Mouse (Mus musculus) effector memory CD4-positive, alpha-beta T cell, adult 5 months (primary cell): ENCODE data around the gene Pqlc2. TPM values are rescaled to one million over a fixed set of nuclear protein-coding genes. Genes with fewer than 3 reads are reported as not detected.

Experiments
- polyA plus RNA-seq: library from polyadenylated mRNA; unstranded; fragments of 100-300 nt; shearing (Covaris generic); gene quantifications from one replicate; pipeline ENCODE4 v1.2.1, GENCODE M21; 2017

The Pqlc2 gene
- 6.7 TPM for polyA plus RNA-seq

GRCm38 (mm10) chr4:139310171-139310898 is at the start of gene Pqlc2, which contains the start of gene Akr7a5:
Gene Pqlc2, minus strand, starts transcription at chr4:139310708.
Gene Akr7a5, plus strand, starts transcription at chr4:139310744.

GRCm38 (mm10) chr4:139351931-139352711 is 41.6 kb upstream of the Pqlc2 start, which contains the start of the genes Mrto4, Emc1 and Ubr4:
Gene Mrto4, minus strand, starts transcription at chr4:139352576.
Gene Emc1, plus strand, starts transcription at chr4:139352587.
Gene Ubr4, plus strand, starts transcription at chr4:139352609.

Other genes with a start within 250 kb of the Pqlc2 start
- not detected for gene Htr6, start 235.1 kb downstream of the Pqlc2 start, polyA plus RNA-seq
- not detected for gene Nbl1, start 217.7 kb downstream of the Pqlc2 start, polyA plus RNA-seq
- gene Minos1, start 179.6 kb downstream of the Pqlc2 start, polyA plus RNA-seq, result 261 TPM
- 518 TPM for gene Capzb, start 117.8 kb downstream of the Pqlc2 start, polyA plus RNA-seq
- gene Akr7a5, start within 50 bp of the Pqlc2 start, polyA plus RNA-seq, result 23.2 TPM
- 66.8 TPM for gene Mrto4, start 41.9 kb upstream of the Pqlc2 start, polyA plus RNA-seq
- 37.6 TPM for gene Emc1, start 41.9 kb upstream of the Pqlc2 start, polyA plus RNA-seq
- gene Ubr4, start 41.9 kb upstream of the Pqlc2 start, polyA plus RNA-seq, result 70.6 TPM
- gene Iffo2, start 219.8 kb upstream of the Pqlc2 start, polyA plus RNA-seq, result 7.1 TPM